Comparison of ENCODE assay signal across 22 mouse cellular contexts in the genomic region with DNA sequence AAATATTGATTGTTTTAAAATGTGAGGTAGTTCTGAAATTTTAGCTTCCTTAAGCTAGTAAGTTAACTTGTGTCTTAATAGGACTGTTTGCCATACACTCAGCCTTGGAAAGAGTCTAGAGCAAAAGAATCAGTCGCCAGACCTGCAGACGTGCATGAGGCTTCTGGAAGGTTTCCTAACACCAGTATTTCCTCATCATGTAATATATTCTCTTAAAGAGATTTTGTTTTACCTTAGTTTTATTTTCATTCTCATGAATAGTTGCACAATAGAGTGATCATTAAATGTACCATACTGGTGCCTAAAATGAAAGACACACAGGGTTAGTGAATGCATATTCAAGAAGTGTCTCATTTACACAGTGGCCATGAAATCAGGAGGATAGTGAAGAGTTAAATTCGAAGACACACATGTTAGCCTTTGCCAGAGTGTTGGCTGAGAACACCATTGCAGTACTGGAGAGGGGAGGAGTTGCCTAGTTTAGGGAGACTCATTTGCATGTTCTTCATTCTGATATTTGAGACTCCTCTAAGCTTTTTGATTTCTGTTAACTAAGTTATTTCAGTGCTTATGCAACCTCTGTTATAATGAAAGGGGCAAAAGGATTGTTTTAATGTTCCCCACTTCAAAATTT.
DNase-seq lines count a peak whose midpoint lies in the region; ATAC-seq and TF ChIP-seq lines count a peak whose summit lies in the region.
"Had no signal": no experiment of that assay in that cellular context is flagged by ENCODE, and none has a peak within 500 bp of the region (broad histone marks: within the 10 kb centered on the region; RNA-seq: fewer than 3 reads in every experiment).

No protein-coding gene starts in this region.

- no peak for ATAC-seq in megakaryocyte, adult 5-6 weeks (ENCODE audit: poor library complexity, severe bottlenecking)
- ATAC-seq: inflammation-experienced regulatory T-cells, adult 6 months; liver, embryonic 12.5 days had no signal

- no peaks in the 10 kb centered on the region for H3K9me3 ChIP-seq in heart, embryonic 10.5 days
- H3K9me3 ChIP-seq in megakaryocyte, embryonic 14.5 days = no peaks in the 10 kb centered on the region
- H3K9me3 ChIP-seq: embryonic facial prominence, embryonic 15.5 days; heart, embryonic 13.5 days; hindbrain, embryonic 10.5 days; liver, embryonic 12.5 days; lung, embryonic 15.5 days; midbrain, embryonic 12.5 days; neural tube, embryonic 15.5 days had no signal

- no peak overlapping the region for H3K9ac ChIP-seq in heart, adult 2 months (ENCODE audit: low read depth, low read length)
- H3K9ac ChIP-seq: embryonic facial prominence, embryonic 15.5 days; heart, embryonic 13.5 days; liver, embryonic 12.5 days; lung, embryonic 15.5 days; midbrain, embryonic 12.5 days; neural tube, embryonic 15.5 days had no signal

- no peak for TF ChIP-seq CTCF in heart, adult 2 months (IDR thresholded peaks at IDR 0.05)

- 30% methylated on average over 3 of the region's 3 CpGs for WGBS in heart, adult 2 months
- 75% methylated on average over 3 of the region's 3 CpGs for WGBS in heart, embryonic 10.5 days

- DNase-seq in heart, adult 2 months = no peak
- no peak for DNase-seq in heart, embryonic 10.5 days (ENCODE audit: low spot score)
- no peak for DNase-seq in left cerebral cortex, adult 18-20 months (ENCODE audit: low spot score in 2 of 2)
- no peak for DNase-seq in cerebellum, adult 9-11 months
- DNase-seq: adrenal gland, postnatal 10 days; cerebellum, adult 2 months; gastrocnemius, postnatal 14 days; layer of hippocampus, postnatal 36 days; left cerebral cortex, postnatal 4 days; right cerebral cortex, postnatal 25 days had no signal

- H3K79me2 ChIP-seq in heart, adult 2 months (replicated peaks; ENCODE audit: control insufficient read depth, insufficient read depth, low read length) = peaks cover 12% of the 10 kb centered on the region

- peaks cover 48% of the 10 kb centered on the region for H3K36me3 ChIP-seq in heart, adult 2 months (ENCODE audit: control insufficient read depth, insufficient read depth, low read length)
- 0 out of 2 replicates have a peak, but pooled peaks cover 2% of the 10 kb centered on the region for H3K36me3 ChIP-seq in heart, embryonic 10.5 days
- peaks cover 44% of the 10 kb centered on the region for H3K36me3 ChIP-seq in megakaryocyte, embryonic 14.5 days (replicated peaks; ENCODE audit: low read length)
- H3K36me3 ChIP-seq: embryonic facial prominence, embryonic 15.5 days; heart, embryonic 13.5 days; hindbrain, embryonic 10.5 days; lung, embryonic 15.5 days; midbrain, embryonic 12.5 days; neural tube, embryonic 15.5 days had no signal

- no peak overlapping the region for H3K4me3 ChIP-seq in heart, adult 2 months
- H3K4me3 ChIP-seq in heart, embryonic 10.5 days = no peak overlapping the region
- peak overlapping the region; percentile 51 for H3K4me3 ChIP-seq in megakaryocyte, embryonic 14.5 days (replicated peaks)
- H3K4me3 ChIP-seq in brown adipose tissue, adult 24 weeks (ENCODE audit: insufficient read depth, low read depth, low read length) = no peak overlapping the region
- H3K4me3 ChIP-seq: embryonic facial prominence, embryonic 15.5 days; heart, embryonic 13.5 days; hindbrain, embryonic 10.5 days; liver, embryonic 12.5 days; lung, embryonic 15.5 days; midbrain, embryonic 12.5 days; neural tube, embryonic 15.5 days had no signal

- peaks cover 25% of the 10 kb centered on the region for H3K4me1 ChIP-seq in heart, adult 2 months (ENCODE audit: control insufficient read depth, insufficient read depth, low read length)
- H3K4me1 ChIP-seq in heart, embryonic 10.5 days = 0 out of 2 replicates have a peak, but pooled peaks cover 3% of the 10 kb centered on the region
- peaks cover 74% of the 10 kb centered on the region for H3K4me1 ChIP-seq in megakaryocyte, embryonic 14.5 days
- H3K4me1 ChIP-seq in brown adipose tissue, adult 24 weeks (ENCODE audit: control insufficient read depth, insufficient read depth, insufficient read length, low read length) = peaks cover 22% of the 10 kb centered on the region
- H3K4me1 ChIP-seq: hindbrain, embryonic 10.5 days; midbrain, embryonic 12.5 days; neural tube, embryonic 15.5 days had no signal

- no peak for TF ChIP-seq EP300 in heart, adult 2 months (IDR thresholded peaks at IDR 0.05; ENCODE audit: insufficient read depth, low read depth, low read length)

- no peak for TF ChIP-seq POLR2A in heart, adult 2 months (IDR thresholded peaks at IDR 0.05; ENCODE audit: insufficient read depth, low read depth, low read length)

- H3K27me3 ChIP-seq in heart, adult 2 months (ENCODE audit: control insufficient read depth, insufficient read depth, low read length) = no peaks in the 10 kb centered on the region
- no peaks in the 10 kb centered on the region for H3K27me3 ChIP-seq in heart, embryonic 10.5 days (ENCODE audit: insufficient read depth, poor library complexity, severe bottlenecking)
- no peaks in the 10 kb centered on the region for H3K27me3 ChIP-seq in megakaryocyte, embryonic 14.5 days (replicated peaks)
- H3K27me3 ChIP-seq: CH12.LX; embryonic facial prominence, embryonic 15.5 days; heart, embryonic 13.5 days; liver, embryonic 12.5 days; lung, embryonic 15.5 days; midbrain, embryonic 12.5 days; neural tube, embryonic 15.5 days had no signal

- intact Hi-C loops in heart, adult 2 months (cut with DNase I) = no loop called here

- peak overlapping the region; percentile 80 for H3K27ac ChIP-seq in heart, adult 2 months
- H3K27ac ChIP-seq in heart, embryonic 10.5 days = no peak overlapping the region
- H3K27ac ChIP-seq in brown adipose tissue, adult 24 weeks (replicated peaks; ENCODE audit: low read depth, low read length) = 0 out of 2 replicates have a peak overlapping the region, but pooled peaks have one; percentile 29
- H3K27ac ChIP-seq: embryonic facial prominence, embryonic 15.5 days; heart, embryonic 13.5 days; hindbrain, embryonic 10.5 days; lung, embryonic 15.5 days; midbrain, embryonic 12.5 days; neural tube, embryonic 15.5 days had no signal
